Mouse (Mus musculus) brain, embryonic 18.5 days (tissue): ENCODE results near the gene Plpp4.

ENCODE experiments used
- DNase-seq: peaks from one replicate; pipeline ENCODE4 v3.0.0-alpha.2; 2012; ENCODE audit warnings: low read depth, low spot score

Gene Plpp4

GRCm38 (mm10) chr7:129256621-129257373, at the start of gene Plpp4:
Gene Plpp4 (plus strand): TSS chr7:129257031.
- no peak for DNase-seq

GRCm38 (mm10) chr7:129215926-129216543, 40.8 kb upstream of the Plpp4 start:
- no peak for DNase-seq

GRCm38 (mm10) chr7:129216547-129217195, 40.2 kb upstream of the Plpp4 start:
- no peak for DNase-seq

- no peak for DNase-seq
Observed at GRCm38 (mm10) chr7:129220948-129221347, 35.9 kb upstream of the Plpp4 start.

GRCm38 (mm10) chr7:129221649-129222048, 35.2 kb upstream of the Plpp4 start:
- DNase-seq: no peak

- DNase-seq: no peak
Observed at GRCm38 (mm10) chr7:129235410-129235809, 21.4 kb upstream of the Plpp4 start.

GRCm38 (mm10) chr7:129235995-129236394, 20.8 kb upstream of the Plpp4 start:
- no peak for DNase-seq

- no peak for DNase-seq
Observed at GRCm38 (mm10) chr7:129250981-129251380, 5.8 kb upstream of the Plpp4 start.

- DNase-seq: no peak
Observed at GRCm38 (mm10) chr7:129253406-129253805, 3.4 kb upstream of the Plpp4 start.

GRCm38 (mm10) chr7:129254126-129254525, 2.7 kb upstream of the Plpp4 start:
- no peak for DNase-seq

- DNase-seq: no peak
Observed at GRCm38 (mm10) chr7:129255406-129255805, 1.4 kb upstream of the Plpp4 start.

- no peak for DNase-seq
Observed at GRCm38 (mm10) chr7:129257374-129258018, 665 bp downstream of the Plpp4 start.

GRCm38 (mm10) chr7:129258331-129258730, 1.5 kb downstream of the Plpp4 start:
- DNase-seq: no peak

- no peak for DNase-seq
Observed at GRCm38 (mm10) chr7:129259195-129259594, 2.4 kb downstream of the Plpp4 start.

GRCm38 (mm10) chr7:129273867-129274266, 17.0 kb downstream of the Plpp4 start:
- DNase-seq: no peak

- no peak for DNase-seq
Observed at GRCm38 (mm10) chr7:129274726-129275125, 17.9 kb downstream of the Plpp4 start.

- no peak for DNase-seq
Observed at GRCm38 (mm10) chr7:129277751-129278150, 20.9 kb downstream of the Plpp4 start.

- DNase-seq: no peak
Observed at GRCm38 (mm10) chr7:129278801-129279200, 22.0 kb downstream of the Plpp4 start.

GRCm38 (mm10) chr7:129279261-129279660, 22.4 kb downstream of the Plpp4 start:
- no peak for DNase-seq

GRCm38 (mm10) chr7:129281966-129282365, 25.1 kb downstream of the Plpp4 start:
- DNase-seq: no peak

- DNase-seq: no peak
Observed at GRCm38 (mm10) chr7:129285186-129285868, 28.5 kb downstream of the Plpp4 start.

GRCm38 (mm10) chr7:129293211-129293610, 36.4 kb downstream of the Plpp4 start:
- DNase-seq: no peak
